Comparison of ENCODE assay signal across 15 mouse cellular contexts in genomic region chr5:117185673-117186072, GRCm38 (mm10).
DNase-seq lines count a peak whose midpoint lies in the region; ATAC-seq and TF ChIP-seq lines count a peak whose summit lies in the region.
"Had no signal": no experiment of that assay in that cellular context is flagged by ENCODE, and none has a peak within 500 bp of the region (broad histone marks: within the 10 kb centered on the region; RNA-seq: fewer than 3 reads in every experiment).

No protein-coding gene starts in this region.

- H3K4me1 ChIP-seq in spleen, adult 2 months (ENCODE audit: control insufficient read depth, insufficient read depth, insufficient read length) = no peaks in the 10 kb centered on the region
- no peaks in the 10 kb centered on the region for H3K4me1 ChIP-seq in forebrain, embryonic 16.5 days (replicated peaks; ENCODE audit: control insufficient read depth, insufficient read depth, low read length)
- H3K4me1 ChIP-seq: embryonic facial prominence, embryonic 15.5 days had no signal

- H3K4me3 ChIP-seq in gastrocnemius, adult 2 months = no peak overlapping the region
- no peak overlapping the region for H3K4me3 ChIP-seq in spleen, adult 2 months (ENCODE audit: extremely low read depth, insufficient read depth, insufficient read length)
- H3K4me3 ChIP-seq in forebrain, embryonic 16.5 days (replicated peaks; ENCODE audit: low read length) = no peak overlapping the region
- H3K4me3 ChIP-seq: embryonic facial prominence, embryonic 15.5 days had no signal

- DNase-seq in gastrocnemius, adult 2 months = no peak
- no peak for DNase-seq in gastrocnemius, postnatal 10 days
- DNase-seq in spleen, adult 2 months (ENCODE audit: low read depth in 1 of 2, low spot score in 2 of 2) = no peak
- DNase-seq in spleen, adult 12 weeks (ENCODE audit: low spot score) = no peak
- DNase-seq in c-Kit-positive CD71-positive TER-119-positive erythroid progenitor cells, embryonic 14.5 days (ENCODE audit: low spot score) = peak; percentile 10
- DNase-seq in testis, postnatal 14 days (ENCODE audit: low spot score) = peak; percentile 69
- DNase-seq in adrenal gland, adult 18-20 months (ENCODE audit: low spot score in 2 of 2) = no peak
- DNase-seq: adrenal gland, postnatal 14 days; cerebellum, adult 9-10 months; gastrocnemius, postnatal 14 days; heart, postnatal 10 days; kidney, adult 18-20 months; right cerebral cortex, postnatal 14 days had no signal

- no peak for TF ChIP-seq POLR2A in spleen, adult 2 months (IDR thresholded peaks at IDR 0.05; ENCODE audit: low read depth, low read length)

- H3K4me2 ChIP-seq in forebrain, embryonic 16.5 days (ENCODE audit: low read length) = no peak overlapping the region
- H3K4me2 ChIP-seq: embryonic facial prominence, embryonic 15.5 days had no signal

- no peaks in the 10 kb centered on the region for H3K27me3 ChIP-seq in spleen, adult 2 months (ENCODE audit: control insufficient read depth, insufficient read depth, low read length)
- H3K27me3 ChIP-seq in forebrain, embryonic 16.5 days (replicated peaks; ENCODE audit: control insufficient read depth, insufficient read depth, low read length) = no peaks in the 10 kb centered on the region
- H3K27me3 ChIP-seq: embryonic facial prominence, embryonic 15.5 days had no signal

- WGBS in spleen, adult 2 months = 96% methylated on average over 7 of the region's 7 CpGs
- 91% methylated on average over 7 of the region's 7 CpGs for WGBS in forebrain, embryonic 16.5 days

- H3K27ac ChIP-seq in gastrocnemius, adult 2 months = no peak overlapping the region
- no peak overlapping the region for H3K27ac ChIP-seq in spleen, adult 2 months (ENCODE audit: insufficient read depth, low read length)
- H3K27ac ChIP-seq in forebrain, embryonic 16.5 days (ENCODE audit: low read length) = no peak overlapping the region
- H3K27ac ChIP-seq: embryonic facial prominence, embryonic 15.5 days had no signal

- no peak for ATAC-seq in forebrain, embryonic 16.5 days

- 0 out of 2 replicates have a peak, but pooled peaks cover 2% of the 10 kb centered on the region for H3K9me3 ChIP-seq in forebrain, embryonic 16.5 days (ENCODE audit: control insufficient read depth, low read length)
- H3K9me3 ChIP-seq: embryonic facial prominence, embryonic 15.5 days had no signal

- intact Hi-C loops in gastrocnemius, adult 2 months (cut with DNase I) = no loop called here

- no peak overlapping the region for H3K9ac ChIP-seq in forebrain, embryonic 16.5 days (replicated peaks; ENCODE audit: low read depth, low read length)
- H3K9ac ChIP-seq: embryonic facial prominence, embryonic 15.5 days had no signal

- peaks cover 20% of the 10 kb centered on the region for H3K36me3 ChIP-seq in spleen, adult 2 months (ENCODE audit: control insufficient read depth, insufficient read depth, low read length)
- no peaks in the 10 kb centered on the region; the same call in 1 of the 2 replicates for H3K36me3 ChIP-seq in forebrain, embryonic 16.5 days (ENCODE audit: control insufficient read depth, insufficient read depth)

- TF ChIP-seq CTCF in gastrocnemius, adult 2 months (IDR thresholded peaks at IDR 0.05) = peak; percentile 52
- peak; percentile 43; the same call in 1 of the 2 replicates for TF ChIP-seq CTCF in spleen, adult 2 months (IDR thresholded peaks at IDR 0.05; ENCODE audit: extremely low read depth, insufficient read depth, insufficient read length, insufficient replicate concordance)

Comparison
In these comparisons a context has a peak if more than half of its experiments do, and no peak if none do; other contexts are left out.
1. DNase-seq: peak in c-Kit-positive CD71-positive TER-119-positive erythroid progenitor cells, embryonic 14.5 days (single experiment) and testis, postnatal 14 days (single experiment); none in gastrocnemius, adult 2 months (single experiment), gastrocnemius, postnatal 10 days (single experiment), spleen, adult 2 months (0 of 2), spleen, adult 12 weeks (single experiment) and adrenal gland, adult 18-20 months (0 of 2).